24 mouse cellular contexts compared by ENCODE assay signal in genomic region chr5:53902757-53903156, GRCm38 (mm10).
DNase-seq lines count a peak whose midpoint lies in the region; ATAC-seq and TF ChIP-seq lines count a peak whose summit lies in the region.
"Had no signal": no experiment of that assay in that cellular context is flagged by ENCODE, and none has a peak within 500 bp of the region (broad histone marks: within the 10 kb centered on the region; RNA-seq: fewer than 3 reads in every experiment).

No protein-coding gene starts in this region.

- no peaks in the 10 kb centered on the region for H3K27me3 ChIP-seq in lung, postnatal 0 days (replicated peaks; ENCODE audit: insufficient read depth, low read length)
- H3K27me3 ChIP-seq: CH12.LX; embryonic facial prominence, embryonic 12.5 days; forebrain, embryonic 13.5 days; Patski had no signal

- WGBS in lung, postnatal 0 days = 37% methylated on average over 3 of the region's 3 CpGs
- WGBS in lung, adult 2 months = 48% methylated on average over 3 of the region's 3 CpGs

- H3K36me3 ChIP-seq in lung, postnatal 0 days (ENCODE audit: insufficient read depth, low read length) = peaks cover 11% of the 10 kb centered on the region; the same call in 1 of the 2 replicates
- H3K36me3 ChIP-seq: G1E had no signal

- no peak for TF ChIP-seq CTCF in gastrocnemius, adult 2 months (IDR thresholded peaks at IDR 0.05)
- no peak for TF ChIP-seq CTCF in lung, postnatal 0 days (IDR thresholded peaks at IDR 0.05)
- no peak for TF ChIP-seq CTCF in lung, adult 2 months (IDR thresholded peaks at IDR 0.05; ENCODE audit: insufficient read depth, low read length)

- no peak overlapping the region for H3K4me2 ChIP-seq in lung, postnatal 0 days (replicated peaks; ENCODE audit: low read depth, low read length)
- H3K4me2 ChIP-seq: embryonic facial prominence, embryonic 12.5 days; forebrain, embryonic 13.5 days had no signal

- no peak overlapping the region for H3K9ac ChIP-seq in lung, postnatal 0 days (replicated peaks; ENCODE audit: low read depth)
- H3K9ac ChIP-seq: embryonic facial prominence, embryonic 12.5 days; forebrain, embryonic 13.5 days had no signal

- peak overlapping the region; percentile 89 for H3K27ac ChIP-seq in gastrocnemius, adult 2 months
- H3K27ac ChIP-seq in lung, postnatal 0 days (ENCODE audit: low read length) = no peak overlapping the region
- H3K27ac ChIP-seq: embryonic facial prominence, embryonic 10.5 days; embryonic facial prominence, embryonic 12.5 days; forebrain, embryonic 13.5 days had no signal

- intact Hi-C loops in gastrocnemius, adult 2 months (cut with DNase I) = loop anchor here (5.0 kb wide), 1 partner anchor 35 kb away; no protein-coding TSS in a partner anchor

- peak; percentile 91 for TF ChIP-seq EP300 in lung, postnatal 0 days (IDR thresholded peaks at IDR 0.05)

- no peaks in the 10 kb centered on the region for H3K4me1 ChIP-seq in lung, postnatal 0 days (ENCODE audit: insufficient read depth, low read depth, low read length)
- no peaks in the 10 kb centered on the region; the same call in 1 of the 2 replicates for H3K4me1 ChIP-seq in lung, adult 2 months (ENCODE audit: control insufficient read depth, insufficient read depth, low read length)
- H3K4me1 ChIP-seq: embryonic facial prominence, embryonic 10.5 days; embryonic facial prominence, embryonic 12.5 days; forebrain, embryonic 13.5 days had no signal

- ATAC-seq in lung, postnatal 0 days = peak; percentile 73
- ATAC-seq: activated CD4-positive, CD25-positive, alpha-beta regulatory T cell, adult 4 months; CD4-positive, CD25-positive, alpha-beta regulatory T cell, adult 4 months; forebrain, embryonic 13.5 days; Patski had no signal

- no peak for DNase-seq in gastrocnemius, adult 2 months
- no peak for DNase-seq in gastrocnemius, postnatal 10 days
- peak; percentile 51 for DNase-seq in lung, postnatal 0 days (ENCODE audit: low spot score)
- no peak for DNase-seq in lung, postnatal 14 days
- peak; percentile 29 for DNase-seq in lung, postnatal 25 days (ENCODE audit: low spot score)
- no peak for DNase-seq in lung, adult 2 months
- peak; percentile 26 for DNase-seq in lung, postnatal 36 days
- DNase-seq: adrenal gland, adult 8-10 months; adrenal gland, postnatal 14 days; adrenal gland, postnatal 36 days; B cell, adult 2 months; cerebellum, adult 11-12 months; cerebellum, adult 2 months; cerebellum, adult 9-10 months; cerebellum, postnatal 10 days; cerebellum, postnatal 25 days had no signal

- H3K4me3 ChIP-seq in gastrocnemius, adult 2 months = no peak overlapping the region
- H3K4me3 ChIP-seq in lung, postnatal 0 days (ENCODE audit: low read depth, low read length) = no peak overlapping the region
- no peak overlapping the region for H3K4me3 ChIP-seq in lung, adult 2 months (replicated peaks; ENCODE audit: extremely low read depth, low read depth, low read length)
- H3K4me3 ChIP-seq: embryonic facial prominence, embryonic 10.5 days; embryonic facial prominence, embryonic 12.5 days; forebrain, embryonic 13.5 days had no signal

- TF ChIP-seq POLR2A in lung, adult 2 months (IDR thresholded peaks at IDR 0.05; ENCODE audit: borderline replicate concordance, extremely low read depth, low read depth, low read length) = no peak

- H3K9me3 ChIP-seq in lung, postnatal 0 days (ENCODE audit: low read length) = no peaks in the 10 kb centered on the region
- H3K9me3 ChIP-seq: embryonic facial prominence, embryonic 10.5 days; embryonic facial prominence, embryonic 12.5 days; forebrain, embryonic 13.5 days; G1E had no signal

Comparison
In these comparisons a context has a peak if more than half of its experiments do, and no peak if none do; other contexts are left out.
1. DNase-seq: peak in lung, postnatal 0 days (single experiment), lung, postnatal 25 days (single experiment) and lung, postnatal 36 days (single experiment); none in gastrocnemius, adult 2 months (single experiment), gastrocnemius, postnatal 10 days (single experiment), lung, postnatal 14 days (single experiment) and lung, adult 2 months (single experiment).